Mouse (Mus musculus) cerebellum, adult 18-20 months (tissue): ENCODE data around the gene Def6.
"Not testable (repeated sequence)": the region's sequence is repeated elsewhere in the genome, so short reads cannot be mapped to it uniquely, and the experiment has no call there.

ENCODE experiments used
- DNase-seq, 2 experiments: peaks; one replicate each; pipeline ENCODE4 v3.0.0; 2021

Gene Def6

DNA sequence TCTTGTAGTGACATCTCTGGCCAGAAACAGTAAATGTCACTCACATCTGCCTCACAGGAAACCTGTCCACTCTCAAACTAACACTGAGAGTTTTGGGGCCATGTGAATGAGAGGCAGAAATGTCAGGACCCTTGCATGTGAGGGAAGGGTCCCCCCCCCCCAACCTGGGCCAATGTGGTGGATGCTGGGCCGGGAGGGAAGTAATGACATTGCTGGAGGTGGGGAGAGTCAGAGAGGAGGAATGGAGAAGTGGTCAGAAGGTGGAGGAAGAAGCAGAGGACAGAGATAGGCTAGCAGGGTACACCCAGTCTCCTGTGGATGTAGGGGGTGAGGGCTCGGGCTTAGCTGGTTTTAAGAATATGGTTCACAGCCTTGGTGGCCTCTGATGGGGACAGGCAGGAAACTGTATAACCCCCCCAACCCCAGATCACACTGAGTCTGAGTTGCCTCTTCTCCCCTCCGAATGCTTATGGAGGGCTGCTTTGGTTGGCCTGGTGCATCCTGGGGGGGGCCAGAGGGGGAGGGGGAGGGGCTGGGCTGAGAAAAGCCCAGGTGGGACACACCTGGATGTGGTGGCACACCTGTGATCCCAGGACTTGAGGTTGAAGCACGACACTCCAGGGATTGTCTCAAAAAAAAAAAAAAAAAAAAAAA lies 2.0 kb downstream of the Def6 start:
- DNase-seq: no peak

DNA sequence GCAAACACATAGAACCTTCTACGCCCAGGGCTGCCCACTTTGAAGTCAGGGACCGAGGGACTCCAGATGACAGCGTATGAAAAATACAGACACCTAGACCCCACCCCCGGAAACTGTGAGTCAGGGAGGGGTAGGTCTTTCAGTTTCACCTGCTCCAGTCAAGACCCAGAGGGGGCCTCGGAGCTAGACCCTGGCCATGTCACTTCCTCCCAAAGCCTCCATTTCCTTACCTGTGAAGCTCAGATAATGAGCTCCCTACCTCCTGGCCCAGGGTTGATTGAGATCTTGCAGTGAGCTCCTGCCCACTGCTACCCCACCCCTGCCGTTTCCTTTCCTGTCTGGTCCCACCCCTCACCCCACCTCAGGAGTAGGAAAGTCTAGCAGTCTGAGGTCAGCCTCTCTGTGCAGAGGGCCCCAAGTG lies 4.4 kb downstream of the Def6 start:
- DNase-seq: no peak

DNA sequence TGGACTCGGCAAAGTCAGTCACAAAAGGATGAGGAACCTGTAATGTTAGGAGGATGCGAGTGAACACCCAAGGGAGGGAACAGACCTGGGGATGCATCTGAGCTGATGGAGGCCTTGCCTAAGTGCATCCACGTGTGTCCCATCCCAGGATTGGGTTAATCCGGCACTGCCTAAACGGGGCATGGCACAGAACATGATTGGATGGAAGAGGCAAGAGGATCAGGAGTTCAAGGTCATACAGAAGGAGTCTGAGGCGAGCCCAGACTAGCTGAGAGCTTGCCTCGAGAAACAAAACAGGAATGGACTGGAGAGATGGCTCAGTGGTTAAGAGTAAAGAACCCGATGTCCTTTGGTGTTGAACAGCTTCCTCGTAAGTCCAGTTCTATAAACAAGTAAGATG lies 4.8 kb downstream of the Def6 start:
- DNase-seq: no peak

DNA sequence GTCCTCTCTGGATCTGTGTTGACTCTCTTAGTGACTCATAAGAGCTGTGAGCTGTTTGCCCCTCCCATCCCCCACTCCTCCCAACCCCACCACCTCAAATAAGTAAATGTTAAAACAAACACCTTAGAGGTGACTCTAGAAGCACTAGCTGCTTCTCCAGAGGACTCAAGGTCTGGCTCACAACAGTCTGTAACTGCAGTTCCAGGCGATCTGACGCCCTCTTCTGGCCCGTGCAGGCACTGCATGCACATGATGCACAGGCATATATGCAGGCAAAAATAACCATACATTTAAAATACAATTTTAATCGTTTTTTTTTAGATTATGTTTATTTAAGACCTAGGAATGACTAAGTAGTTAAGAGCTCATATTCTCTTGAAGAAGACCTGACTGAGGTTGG lies 5.7 kb downstream of the Def6 start:
- no peak for DNase-seq

DNA sequence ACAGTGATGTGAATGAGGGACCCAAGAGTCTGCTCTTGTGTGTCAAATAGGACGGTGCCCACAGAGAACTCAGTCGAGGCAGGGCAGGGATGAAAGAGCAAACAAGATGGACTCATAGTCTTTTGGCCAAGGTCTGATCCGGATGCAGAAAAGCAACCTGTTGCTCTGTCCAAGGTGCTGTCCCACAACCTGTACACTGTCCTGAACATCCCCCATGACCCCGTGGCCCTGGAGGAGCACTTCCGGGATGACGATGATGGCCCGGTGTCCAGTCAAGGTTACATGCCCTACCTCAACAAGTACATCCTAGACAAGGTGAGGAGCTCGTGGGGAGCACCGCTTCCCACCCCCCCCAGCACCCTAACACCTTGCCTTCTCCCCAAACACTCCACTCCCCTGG lies 9.2 kb downstream of the Def6 start:
- no peak for DNase-seq

DNA sequence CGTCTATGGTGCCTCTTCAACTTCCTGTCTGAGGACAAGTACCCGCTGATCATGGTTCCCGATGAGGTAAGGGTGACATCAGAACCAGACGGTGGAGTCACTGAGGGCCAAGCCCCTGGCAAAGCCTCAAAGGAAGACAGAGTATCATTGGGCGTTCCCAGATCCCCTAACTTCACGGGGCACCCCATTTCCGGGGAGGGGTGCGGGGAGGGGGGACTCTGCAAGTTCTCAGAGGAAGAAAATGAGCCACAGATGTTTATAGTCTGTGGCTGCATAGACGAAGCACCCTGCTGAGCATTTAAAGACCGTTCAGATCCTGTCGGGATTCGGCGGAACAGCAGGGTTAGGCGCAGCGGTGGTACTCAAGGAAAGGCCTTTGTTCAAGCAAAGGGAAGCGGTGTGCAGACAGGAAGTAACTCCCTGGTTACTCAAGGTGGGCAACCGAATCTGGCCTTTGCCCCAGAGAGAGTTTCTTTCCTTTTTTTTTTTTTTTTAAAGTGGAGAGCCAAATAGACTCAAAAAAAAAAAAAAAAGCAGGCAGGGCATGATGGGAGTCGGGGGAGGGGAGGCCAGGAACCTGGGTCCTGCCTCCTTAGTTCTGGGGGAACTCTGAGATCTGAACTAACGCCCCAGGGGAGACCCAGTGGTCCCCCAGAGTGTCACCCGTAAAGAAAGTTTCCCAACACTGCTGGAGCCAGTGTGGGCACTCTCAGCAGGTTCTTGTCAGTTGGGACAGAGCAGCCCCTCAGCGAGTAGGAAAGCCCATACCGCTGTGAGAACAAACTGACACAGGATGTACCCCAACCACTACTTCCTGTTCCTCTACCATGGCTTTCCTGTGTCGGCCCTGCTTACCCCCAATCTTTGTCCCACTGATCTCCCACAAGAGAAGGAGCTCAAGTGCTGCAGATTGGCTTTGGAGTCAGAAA lies 10.4 kb downstream of the Def6 start:
- no peak for DNase-seq

DNA sequence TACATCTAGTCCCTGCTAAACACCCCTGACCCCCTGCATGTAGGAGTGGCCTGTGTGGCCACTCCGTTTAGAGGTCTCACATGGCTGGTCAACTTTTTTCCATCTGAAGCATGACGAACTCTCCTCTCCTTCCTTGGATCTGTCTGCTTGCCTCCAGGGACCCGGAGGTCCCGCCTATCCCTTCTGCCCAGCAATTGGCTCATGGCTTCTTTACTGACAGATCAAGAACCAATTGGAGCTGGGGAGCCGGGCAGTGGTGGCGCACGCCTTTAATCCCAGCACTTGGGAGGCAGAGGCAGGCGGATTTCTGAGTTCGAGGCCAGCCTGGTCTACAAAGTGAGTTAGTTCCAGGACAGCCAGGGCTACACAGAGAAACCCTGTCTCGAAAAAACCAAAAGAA lies 14.9 kb downstream of the Def6 start:
- DNase-seq: not testable (repeated sequence)

DNA sequence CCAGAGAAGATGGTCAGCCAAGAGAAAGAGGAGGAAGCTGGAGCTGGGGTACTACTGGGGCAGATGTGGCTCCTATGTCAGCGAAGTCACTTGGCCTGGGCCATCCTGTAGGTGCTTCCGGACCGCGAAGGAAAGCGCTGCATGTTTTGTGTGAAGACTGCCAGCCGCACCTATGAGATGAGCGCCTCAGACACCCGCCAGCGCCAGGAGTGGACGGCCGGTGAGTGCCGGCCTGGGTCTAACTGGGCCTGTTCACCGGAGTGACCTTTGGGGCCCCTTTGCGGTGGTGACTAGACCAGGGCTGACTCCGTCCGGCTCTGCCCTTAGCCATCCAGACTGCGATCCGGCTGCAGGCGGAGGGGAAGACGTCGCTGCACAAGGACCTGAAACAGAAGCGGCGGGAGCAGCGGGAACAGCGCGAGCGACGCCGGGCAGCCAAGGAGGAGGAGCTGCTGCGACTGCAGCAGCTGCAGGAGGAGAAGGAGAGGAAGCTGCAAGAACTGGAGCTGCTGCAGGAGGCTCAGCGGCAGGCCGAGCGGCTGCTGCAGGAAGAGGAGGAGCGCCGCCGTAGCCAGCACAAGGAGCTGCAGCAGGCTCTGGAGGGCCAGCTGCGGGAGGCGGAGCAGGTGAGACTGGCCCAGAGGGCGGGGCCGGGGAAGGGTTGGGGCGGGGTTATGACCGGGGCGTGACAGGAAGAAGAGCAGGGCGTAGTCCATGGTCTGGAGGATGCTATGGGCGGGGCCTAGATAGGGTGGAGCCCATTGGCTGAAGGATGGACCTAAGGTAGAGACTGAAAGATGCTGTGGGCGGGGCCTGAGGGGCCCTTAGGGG lies 16.2 kb downstream of the Def6 start:
- peak; percentile 91 to 98 for DNase-seq

DNA sequence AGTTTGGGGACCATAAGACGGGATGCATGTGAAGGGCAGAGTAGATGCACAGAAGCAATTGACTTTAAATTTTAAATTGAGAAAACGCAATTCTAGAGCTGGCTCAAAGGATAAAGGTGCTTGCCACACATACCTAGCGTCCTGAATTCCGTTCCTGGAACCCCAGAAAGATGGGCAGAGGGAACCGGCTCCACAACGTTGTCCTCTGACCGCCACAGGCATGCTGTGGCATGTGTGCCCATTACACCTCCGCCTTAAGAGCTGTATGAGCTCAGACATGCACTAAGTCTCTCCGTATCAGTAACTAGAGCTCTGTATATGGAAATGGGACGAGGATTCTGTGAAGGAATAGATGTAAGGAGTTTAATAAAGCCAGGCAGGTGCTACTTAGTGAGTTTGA lies 17.0 kb downstream of the Def6 start:
- no peak for DNase-seq

DNA sequence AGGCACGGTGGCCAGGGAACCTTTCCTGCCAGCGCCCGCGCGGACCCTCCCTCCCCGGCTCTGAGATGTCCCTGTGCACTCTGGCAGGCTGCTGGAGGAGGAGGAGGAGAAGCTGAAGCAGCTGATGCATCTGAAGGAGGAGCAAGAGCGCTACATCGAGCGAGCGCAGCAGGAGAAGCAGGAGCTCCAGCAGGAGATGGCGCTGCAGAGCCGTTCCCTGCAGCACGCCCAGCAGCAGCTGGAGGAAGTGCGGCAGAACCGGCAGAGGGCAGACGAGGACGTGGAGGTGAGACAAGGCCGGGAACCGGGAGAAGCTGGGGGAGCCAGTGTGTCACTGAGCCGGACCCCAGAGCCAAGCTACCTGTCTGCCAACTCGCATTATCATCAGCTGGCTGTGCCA lies 18.4 kb downstream of the Def6 start:
- DNase-seq: peak; percentile 90 to 93

DNA sequence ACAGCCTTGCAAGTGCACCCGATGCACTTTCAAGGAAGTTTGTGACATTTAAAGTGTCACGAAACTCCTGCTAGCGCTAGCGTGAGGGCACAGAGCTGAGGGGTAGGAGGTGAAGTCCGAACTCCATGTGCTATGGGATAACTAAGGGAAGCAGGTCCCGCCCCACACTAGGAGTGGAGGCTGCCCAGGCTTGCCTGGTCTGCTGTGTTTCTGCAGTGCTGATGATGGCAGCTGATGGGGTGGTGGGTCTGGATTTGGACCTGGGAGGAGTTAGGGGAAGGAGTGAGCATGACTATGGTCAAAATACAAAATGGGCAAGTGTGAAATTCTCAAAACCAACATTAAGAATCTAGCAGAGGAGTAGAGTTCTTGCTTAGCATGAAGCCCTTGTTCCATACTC lies 22.9 kb downstream of the Def6 start:
- DNase-seq: no peak

DNA sequence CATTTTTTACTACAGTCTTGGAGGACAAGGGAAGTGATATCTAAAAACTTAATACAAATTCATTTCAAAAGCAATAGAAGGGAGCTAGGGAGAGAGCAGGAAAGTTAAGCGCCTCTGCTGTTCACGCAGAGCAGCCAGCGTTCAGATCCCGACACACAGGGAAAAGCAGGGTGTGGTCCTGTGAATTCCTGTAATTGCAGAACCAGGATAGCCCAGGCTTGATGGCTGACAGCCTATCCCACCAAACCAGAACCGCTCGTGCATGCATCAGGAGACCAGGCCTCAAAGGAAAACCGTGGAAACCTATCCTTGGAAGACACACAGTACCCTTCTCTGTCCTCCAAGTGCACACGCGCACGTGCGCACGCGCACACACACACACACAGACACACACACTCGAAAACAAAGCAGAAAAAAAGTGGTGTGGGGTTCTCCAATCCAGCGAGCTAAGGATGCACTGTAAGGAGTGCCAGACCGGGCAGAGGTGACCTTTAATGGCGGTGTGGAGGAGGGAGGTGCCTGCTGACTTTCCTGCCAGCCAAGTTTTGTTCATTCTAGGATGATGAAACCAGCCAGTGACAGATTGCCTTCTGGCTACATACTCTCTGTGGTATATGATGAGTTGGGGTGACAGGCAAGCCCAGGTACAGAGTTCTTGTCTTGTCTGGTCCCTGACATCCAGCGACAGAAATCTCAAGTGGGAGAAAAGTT lies 23.6 kb downstream of the Def6 start:
- no peak for DNase-seq

DNA sequence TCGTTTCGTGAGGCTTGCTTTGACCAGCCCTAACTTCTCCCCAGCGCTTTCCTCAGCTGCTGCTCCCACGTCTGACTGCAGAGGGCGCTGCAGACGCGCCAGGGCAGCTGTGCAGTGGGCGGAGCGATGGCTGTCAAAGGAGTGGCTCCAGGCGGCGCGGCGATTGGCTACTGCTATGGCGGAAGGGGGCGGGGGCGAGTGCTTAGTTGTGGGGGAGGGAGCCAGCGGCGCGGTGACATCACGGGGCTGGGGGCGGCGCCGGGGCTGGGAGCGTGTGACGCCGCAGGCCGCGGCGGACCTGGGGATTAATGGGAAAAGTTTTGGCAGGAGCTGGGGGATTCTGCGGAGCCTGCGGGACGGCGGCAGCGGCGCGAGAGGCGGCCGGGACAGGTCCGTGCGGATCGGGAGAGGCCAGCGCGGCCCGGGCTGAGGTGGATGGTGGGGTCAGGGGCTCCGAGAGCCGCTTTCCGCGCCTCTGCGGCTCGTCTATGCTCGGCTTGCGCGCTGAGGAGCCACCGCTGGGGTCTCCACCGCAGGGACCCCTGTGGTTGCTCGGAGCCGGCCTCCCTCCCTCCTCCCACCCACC lies 25.0 kb downstream of the Def6 start, which contains the start of gene Ppard:
Gene Ppard (plus strand): TSS at position 226 of the 586 bp plus-strand sequence.
- DNase-seq: peak; percentile 97 to 98

DNA sequence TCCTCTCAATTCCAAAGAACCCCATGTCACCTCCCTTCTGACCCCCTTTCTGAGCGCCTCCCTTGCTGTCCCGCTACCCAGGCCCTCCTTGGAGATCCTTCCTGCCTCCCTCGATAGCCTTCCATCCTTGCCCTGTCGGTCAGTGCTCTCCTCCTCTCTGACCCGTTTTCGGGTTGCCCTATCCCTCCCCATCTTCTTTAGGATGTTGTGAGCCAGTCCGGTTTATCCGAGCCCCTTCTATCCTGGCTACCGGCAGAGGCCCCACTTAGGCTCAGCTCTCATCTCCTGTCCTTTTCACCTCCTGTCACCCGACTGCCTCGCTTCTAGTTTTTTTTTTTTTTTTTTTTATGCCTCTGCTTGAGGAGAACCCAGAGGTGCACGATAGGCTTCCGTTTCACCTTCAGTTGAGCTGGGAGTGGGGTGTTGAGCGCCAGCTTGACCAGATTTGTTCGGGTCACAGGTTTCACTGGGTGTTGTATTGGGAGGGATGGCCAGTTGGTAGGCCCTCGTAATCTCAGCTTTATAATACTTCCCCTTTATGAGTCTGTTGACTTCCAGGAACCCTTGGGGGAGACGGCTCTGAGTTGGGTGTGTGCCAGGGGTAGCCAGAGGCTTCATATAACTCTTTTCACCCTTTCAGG lies 25.6 kb downstream of the Def6 start:
- DNase-seq: peak in 1 of 2 experiments; percentile 21

DNA sequence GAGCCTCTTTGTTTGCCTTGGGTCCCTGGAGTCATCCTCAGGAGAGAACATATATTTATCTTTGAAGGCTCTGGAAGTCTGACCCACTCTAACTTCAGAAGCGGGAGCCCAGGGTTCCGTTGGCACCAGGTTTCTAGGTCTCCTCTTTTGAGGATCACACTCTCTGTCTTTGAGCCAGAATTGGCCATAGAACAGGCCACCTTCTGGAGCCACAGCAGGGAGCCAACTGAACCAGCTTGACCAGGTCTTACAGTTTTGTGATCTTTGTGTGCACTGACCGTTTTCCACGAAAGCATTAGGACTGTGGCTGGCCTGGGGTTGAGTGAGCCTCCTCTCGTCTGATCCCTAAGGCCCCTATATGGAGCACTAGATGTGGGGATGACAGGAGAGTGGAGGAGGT lies 27.1 kb downstream of the Def6 start:
- peak; percentile 59 to 62 for DNase-seq

DNA sequence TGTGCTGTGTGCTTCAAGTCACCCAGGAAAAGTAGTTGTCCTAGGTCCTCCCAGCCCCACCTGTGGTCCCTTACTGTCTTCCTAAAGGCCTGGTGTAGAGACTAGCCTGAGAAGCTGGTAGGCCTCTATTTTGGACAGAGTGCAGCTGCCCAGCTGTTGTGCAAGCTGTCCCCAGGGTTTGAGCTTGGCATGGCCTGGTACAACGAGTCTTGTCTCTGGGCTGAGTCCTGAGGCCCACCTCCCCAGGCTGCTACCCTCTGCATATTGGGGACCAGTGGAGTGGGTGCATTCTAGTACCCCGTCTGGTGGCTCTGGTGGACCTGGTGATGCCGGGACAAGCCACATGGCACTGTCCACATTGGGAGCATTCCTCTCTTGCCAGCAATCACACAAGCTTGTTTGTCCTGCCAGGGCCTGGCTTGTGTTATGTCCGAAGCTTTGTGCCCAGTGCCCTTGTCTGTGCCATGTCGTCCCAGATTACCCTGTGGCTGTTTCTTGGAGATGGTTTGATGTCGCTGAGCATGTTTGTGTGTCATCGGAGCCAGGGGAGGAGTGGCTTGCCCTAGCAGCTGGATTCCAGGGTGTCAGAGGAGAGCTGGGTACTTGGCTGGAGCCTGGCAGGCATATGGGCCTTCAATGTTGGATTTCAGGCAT lies 28.5 kb downstream of the Def6 start:
- no peak for DNase-seq

DNA sequence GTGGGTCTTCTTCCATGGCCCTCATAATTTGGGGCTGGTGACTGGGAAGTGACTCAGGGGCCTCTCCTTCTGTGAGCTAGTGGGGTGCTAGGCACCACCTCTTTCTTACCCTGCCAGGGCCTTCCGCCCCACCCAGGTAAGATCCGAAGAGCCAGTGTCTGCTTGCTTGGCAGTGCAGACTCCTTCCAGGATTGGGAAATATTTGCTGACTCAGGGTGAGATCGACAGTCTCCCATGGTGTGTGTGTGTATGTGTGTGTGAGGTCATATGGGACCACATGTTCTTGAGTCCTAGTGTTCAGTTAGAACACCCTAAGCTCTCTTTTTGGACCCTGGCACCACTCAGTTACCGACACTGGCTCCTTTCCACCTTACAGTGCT lies 29.0 kb downstream of the Def6 start:
- DNase-seq: no peak

DNA sequence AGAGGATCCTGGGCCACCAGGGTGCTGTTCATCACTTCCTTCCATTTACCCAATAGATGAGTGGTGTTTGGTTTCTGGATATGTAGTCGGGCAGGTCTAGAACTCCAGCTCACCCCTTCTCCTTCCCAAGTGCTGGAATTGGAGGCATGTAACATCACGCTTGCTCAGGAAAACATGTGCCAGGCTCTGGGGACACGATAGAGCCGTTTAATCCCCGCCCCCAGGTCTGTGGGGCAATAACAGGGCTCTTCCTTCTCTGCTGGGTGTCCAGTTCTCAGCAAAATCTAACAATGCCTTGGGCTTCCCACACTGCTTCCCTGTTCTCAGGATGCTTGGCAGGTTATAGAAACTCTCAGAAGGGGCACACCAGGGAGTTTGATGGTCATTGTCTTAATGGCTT lies 29.8 kb downstream of the Def6 start:
- no peak for DNase-seq

DNA sequence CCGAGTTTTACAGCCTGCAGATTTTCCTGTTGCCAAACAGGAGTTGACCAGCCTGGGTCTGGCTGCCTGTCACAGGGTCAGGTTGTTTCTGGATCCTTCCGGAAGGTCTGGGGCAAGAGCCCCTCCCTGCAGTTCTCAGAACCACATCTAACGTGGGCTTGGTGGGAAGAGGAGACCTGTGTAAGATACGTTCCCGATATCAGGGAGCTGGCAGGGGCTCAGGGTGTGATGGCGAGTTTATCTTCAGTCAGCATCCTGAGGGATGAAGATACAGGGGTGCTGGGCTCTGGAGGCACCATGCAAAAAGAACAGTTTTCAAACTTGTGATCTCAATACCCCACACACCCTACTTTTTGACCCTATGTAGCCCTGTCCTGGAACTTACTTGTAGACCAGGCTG lies 30.3 kb downstream of the Def6 start:
- no peak for DNase-seq

DNA sequence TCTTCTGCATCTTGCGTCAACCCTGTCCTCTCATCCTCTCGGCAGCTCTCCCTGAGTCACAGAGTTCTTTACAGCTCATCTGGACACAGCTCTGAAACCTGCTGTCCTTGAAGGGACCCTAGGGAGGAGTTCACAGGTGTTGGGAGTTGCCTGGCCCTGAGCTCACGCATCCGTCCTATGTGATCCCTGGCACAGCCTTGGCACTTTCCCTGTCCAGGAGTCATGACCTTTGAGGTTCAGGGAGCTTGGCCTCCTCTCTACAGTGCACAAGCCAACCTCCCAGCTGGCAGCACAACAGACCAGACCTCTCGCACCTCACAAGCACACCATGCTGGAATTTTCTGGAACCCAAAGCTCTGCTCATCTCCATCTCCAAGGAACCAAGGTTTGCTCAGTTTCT lies 33.3 kb downstream of the Def6 start:
- no peak for DNase-seq

DNA sequence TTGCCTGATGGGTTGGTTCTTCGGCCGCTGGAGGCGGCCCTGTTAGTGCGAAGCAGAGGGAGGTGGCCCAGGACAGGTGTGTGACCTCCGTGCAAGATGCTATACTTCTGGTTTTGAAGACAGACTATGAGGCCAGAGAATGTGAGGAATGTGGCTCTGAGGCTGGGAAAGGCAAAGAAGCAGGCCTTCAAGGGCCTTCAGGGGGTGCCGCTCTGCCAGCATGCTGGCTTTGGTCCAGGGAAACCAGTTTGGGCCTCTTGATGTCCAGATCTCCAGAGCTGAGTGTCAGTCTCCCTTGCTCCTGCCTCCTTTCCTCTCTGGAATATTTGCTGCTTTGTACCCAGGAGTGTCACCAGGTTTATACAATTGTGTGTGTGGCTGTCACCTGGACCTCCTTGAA lies 34.7 kb downstream of the Def6 start:
- no peak for DNase-seq
